Mouse (Mus musculus) testis, postnatal 10 days (tissue): ENCODE results near the gene Fam189a1.
A peak's percentile ranks its signal among the peaks of the same experiment; 100 is the strongest.

Source experiments
- DNase-seq: peaks from one replicate; pipeline ENCODE4 v3.0.0; 2021; ENCODE audit warnings: low spot score

Fam189a1 gene

GRCm38 (mm10) chr7:64949910-64950770 is 206.2 kb downstream of the Fam189a1 start:
- DNase-seq = peak; percentile 71

DNA sequence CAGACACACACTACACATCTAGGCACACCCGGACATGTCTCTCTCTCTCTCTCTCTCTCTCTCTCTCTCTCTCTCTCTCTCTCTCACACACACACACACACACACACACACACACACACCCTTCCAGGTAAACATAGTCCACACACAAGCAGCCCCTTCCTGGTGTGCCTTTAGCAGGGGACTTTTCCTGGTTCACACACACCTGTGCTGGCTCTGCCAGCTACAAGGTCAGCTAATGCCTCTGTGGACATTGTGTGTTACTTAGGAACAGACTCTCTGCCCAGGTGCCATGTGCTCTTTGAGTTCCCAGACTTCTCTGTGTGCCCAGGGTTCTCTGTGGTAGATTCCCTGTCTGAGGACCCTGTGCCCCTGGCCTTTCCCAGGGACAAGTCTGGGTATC is 206.9 kb downstream of the Fam189a1 start:
- no peak for DNase-seq

DNA sequence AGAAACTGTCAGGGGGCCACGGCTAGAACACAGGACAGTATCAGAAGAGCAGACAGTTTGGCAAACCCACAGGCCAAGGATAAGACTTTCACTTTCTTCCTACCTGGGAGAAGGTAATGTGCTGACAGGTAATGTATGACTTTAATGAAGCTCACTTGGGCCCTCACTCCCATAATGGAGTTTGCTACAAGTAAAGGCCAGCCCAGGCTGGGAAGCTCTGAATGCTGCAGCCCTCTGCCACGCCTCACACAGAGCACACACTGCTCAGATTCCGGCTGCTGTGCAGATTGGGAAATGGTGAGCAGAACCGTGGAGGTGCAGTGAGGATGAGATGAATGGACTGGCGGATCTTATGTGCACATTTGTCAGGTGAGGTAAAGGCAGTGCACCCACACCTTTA is 211.7 kb downstream of the Fam189a1 start:
- no peak for DNase-seq

GRCm38 (mm10) chr7:64944175-64944574 is 212.2 kb downstream of the Fam189a1 start:
- no peak for DNase-seq

DNA sequence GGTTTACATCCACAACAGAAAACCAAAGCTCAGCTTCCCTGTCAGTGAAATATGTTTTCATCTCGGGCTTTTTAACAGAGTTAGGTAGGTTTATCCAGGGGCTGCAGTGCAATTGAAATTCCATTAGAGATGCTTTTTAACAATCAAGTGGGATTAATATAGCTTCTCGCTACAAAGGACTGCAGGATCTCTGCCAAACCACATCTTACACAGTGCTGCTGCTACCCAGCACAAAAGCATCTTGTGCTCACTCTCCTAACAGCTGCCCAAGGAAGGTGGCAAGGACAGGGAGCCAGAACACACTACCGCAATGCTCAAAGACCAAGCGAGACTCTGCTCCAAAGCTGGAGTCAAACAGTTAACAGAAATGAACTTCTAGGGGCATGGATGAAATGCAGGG is 219.4 kb downstream of the Fam189a1 start:
- DNase-seq = no peak

- DNase-seq = no peak
Observed at GRCm38 (mm10) chr7:64934115-64934514, 222.3 kb downstream of the Fam189a1 start.

- DNase-seq = no peak
Observed at GRCm38 (mm10) chr7:64930980-64931379, 225.4 kb downstream of the Fam189a1 start.

- no peak for DNase-seq
Observed at GRCm38 (mm10) chr7:64923918-64924317, 232.5 kb downstream of the Fam189a1 start.

DNA sequence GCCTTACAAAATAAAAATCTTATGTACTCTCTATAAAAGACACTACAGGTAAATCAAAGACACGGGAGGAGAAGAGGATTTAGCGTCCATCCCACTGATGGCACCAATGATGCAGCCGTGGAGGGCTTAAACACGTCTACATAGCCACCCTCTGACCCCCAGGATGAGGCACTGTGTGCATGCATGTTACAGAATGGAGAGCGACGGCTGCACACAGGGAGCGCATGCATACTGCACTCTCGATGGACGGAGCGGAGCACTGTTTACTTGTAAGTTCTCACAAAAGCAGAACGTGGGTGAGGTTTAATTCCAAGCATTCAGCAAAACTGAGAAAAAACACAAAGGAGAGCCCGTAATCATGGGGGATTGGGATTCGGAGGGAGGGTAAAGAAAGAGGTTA is 235.2 kb downstream of the Fam189a1 start:
- DNase-seq = no peak

GRCm38 (mm10) chr7:64920735-64921134 is 235.6 kb downstream of the Fam189a1 start:
- DNase-seq = no peak

- DNase-seq = no peak
Observed at GRCm38 (mm10) chr7:64916654-64917053, 239.7 kb downstream of the Fam189a1 start.

DNA sequence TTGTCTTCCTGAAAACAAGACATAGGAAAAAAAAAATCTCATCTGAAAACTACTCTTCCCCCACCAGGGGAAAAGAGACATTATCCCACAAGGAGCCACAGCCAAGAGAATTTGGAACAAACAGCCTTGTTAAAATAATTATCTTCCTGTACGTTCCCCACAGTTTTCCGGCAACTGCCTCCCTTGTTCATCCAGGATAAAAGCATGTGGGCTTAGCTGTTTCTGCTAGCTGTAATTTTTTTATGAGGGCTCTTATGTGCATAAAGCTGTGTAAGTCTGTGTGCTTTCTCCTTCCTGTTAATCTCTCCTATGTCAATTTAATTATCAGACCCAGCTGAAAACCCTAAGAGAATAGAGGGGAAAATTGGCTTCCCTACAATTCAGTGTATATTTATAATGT is 241.2 kb downstream of the Fam189a1 start:
- no peak for DNase-seq

GRCm38 (mm10) chr7:64911945-64912344 is 244.4 kb downstream of the Fam189a1 start:
- DNase-seq = no peak

- DNase-seq = no peak
Observed at GRCm38 (mm10) chr7:64910208-64910607, 246.2 kb downstream of the Fam189a1 start.

GRCm38 (mm10) chr7:64906955-64907354 is 249.4 kb downstream of the Fam189a1 start:
- DNase-seq = no peak

DNA sequence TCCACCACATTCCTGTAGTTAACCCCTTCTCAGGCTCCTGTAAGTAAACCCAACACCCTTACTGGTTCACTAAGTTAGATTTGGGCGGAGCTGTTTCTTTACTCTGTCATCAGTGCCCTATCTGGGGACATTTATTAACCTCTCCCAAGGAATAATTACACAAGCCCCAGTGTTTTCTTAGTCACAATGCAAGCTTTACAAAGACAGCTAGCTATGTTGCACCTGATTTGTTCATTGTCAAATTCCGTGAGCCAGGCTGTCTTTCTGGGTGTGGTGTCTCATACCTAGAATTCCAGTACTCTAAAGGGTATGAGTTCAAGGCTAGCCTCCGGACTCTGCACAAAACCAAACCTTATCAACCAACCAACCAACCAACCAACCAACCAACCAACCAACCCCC is 250.9 kb downstream of the Fam189a1 start:
- DNase-seq = no peak

DNA sequence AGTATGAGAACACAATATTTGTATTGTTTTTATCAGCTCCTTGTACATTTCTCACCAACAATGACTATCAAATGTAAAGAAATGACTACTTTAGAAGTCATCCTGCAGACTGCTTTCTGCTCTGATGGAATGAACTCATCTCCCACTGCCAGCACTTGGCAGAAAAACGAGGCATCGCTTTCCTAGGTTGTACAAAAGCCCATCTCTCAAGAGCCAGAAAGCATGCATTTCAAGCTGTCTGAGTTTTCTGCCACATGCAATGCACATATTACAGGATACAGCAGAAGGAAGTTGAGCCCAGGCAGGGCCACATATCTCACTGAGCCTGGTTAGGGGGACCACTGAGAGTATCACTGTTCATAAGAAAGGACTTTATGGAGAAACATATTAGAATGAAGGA is 256.1 kb downstream of the Fam189a1 start:
- DNase-seq = no peak

DNA sequence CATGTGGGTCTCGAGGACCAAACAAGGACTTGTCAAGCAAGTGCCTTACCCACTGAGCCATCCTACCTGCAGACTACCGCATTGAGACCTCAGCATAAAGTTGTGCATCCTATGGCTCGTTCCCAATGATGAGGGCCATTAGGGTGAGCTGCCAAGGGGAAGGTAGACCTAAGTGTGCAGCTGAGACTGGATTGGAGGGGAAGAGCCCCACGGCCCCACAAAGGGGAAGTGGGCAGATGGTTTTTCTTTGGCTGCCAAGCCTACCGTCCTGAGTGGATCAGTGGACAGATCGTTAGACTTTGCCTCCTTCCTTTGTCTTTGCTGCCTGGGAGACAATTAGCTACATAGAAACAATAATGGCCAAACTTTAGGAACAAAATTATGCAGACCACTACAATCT is 259.8 kb downstream of the Fam189a1 start:
- no peak for DNase-seq

GRCm38 (mm10) chr7:64895685-64896101 is 260.7 kb downstream of the Fam189a1 start:
- no peak for DNase-seq

GRCm38 (mm10) chr7:64891139-64891538 is 265.2 kb downstream of the Fam189a1 start:
- DNase-seq = no peak

DNA sequence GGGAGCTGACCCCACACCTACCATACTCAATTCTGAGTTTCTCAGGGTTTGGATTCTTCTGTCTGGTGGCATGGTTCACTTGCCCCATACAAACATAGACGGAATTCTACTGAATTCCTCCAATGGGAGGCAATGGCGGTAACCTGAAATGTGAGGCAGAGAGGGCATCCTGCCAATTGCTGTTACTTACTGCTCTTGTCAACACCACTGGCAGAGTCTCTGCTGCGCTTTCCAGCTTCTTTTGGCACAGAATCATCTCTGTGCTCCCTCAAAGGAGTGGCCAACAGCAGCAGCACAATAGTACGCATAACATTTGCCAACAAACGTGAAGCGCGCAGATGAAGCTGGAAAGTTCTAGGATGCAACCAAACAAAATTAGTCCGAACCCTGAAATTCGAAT is 266.5 kb downstream of the Fam189a1 start:
- DNase-seq = no peak

GRCm38 (mm10) chr7:64884187-64884862 is 272.0 kb downstream of the Fam189a1 start:
- no peak for DNase-seq

DNA sequence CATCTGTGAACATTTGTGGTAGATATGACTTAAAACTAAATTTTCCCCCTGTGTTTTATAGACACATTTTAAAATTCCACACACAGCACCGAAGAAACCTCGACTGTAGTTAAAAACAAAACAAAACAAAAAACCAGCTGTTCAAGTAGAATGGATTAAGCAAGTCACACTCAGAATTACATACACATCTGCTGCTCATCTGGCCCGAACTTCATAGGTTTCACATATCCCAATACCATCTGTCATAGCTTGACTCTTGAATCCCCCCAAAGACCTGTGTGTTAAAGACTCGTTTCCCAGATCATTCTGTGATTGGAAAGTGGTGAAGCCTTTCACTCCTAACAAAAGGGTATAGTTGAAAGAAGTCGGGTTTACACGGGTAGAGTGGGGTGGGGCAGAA is 274.1 kb downstream of the Fam189a1 start:
- no peak for DNase-seq
